Mouse (Mus musculus) MN1 (cell line): ENCODE measurements at regions not wholly inside any gene's neighbourhood (a gene's known extent, or its start where the extent isn't known, plus 50 kb on each side); places are given as distances from the start of the nearest gene placed in this dataset.

Experiments
- DNase-seq: peaks from one replicate; pipeline ENCODE4 v3.0.0-alpha.2; 2016; ENCODE audit warnings: low spot score

DNA sequence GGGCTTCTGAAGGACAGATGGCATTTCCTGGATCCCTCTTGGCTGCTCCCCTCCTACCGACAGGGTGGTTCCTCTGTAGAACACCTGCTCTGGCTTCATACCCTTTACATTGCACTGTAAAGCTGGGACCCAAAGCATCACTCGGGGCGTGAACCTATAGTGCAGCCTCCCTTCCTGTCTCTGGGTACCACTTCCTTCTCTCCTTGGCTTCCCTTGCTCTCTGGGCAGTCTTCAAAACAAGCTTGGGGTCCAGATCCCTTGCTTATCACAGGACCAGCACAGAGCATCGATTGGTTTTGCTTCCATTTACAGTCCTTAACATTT, 346.4 kb downstream of the Rnf144a start:
- DNase-seq: no peak

DNA sequence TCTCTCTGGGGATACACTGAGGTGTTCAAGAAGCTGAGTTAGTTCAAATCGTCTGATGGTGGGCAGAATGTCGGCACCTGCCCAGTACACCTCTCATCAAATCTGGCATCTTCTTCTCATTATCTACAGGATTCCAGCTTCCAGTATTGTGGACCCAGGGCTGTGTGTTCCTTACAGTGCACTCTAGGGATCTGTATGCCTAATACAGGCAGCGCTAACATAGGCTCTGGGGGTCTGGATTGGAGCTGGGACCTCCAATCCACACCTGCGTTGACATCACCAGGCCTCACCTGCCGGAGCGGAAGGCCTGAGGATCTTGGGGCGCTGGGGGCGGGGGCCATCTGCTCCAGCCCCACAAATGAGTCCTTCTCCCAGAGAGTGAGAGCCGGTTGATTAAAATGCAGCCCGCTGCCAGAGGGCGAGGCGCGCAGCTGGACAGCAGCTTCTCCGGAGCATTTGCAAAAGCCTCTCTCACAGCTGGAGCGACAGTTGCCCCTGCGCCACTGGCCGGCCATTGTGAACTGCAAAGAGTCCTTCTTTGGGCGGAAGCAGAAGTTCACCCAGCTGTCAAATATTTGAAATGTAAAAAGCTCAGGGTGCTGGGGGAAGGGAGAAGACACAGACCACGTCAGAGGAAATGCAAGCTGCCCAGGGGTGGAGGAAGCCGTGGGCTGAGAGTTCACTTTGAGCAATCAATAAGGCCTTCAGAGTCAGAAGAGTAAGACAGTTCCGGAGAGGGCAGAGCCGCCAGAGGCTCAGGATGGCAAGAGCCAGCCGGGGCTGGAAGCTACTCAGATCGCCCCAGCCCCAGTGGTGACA, 347.0 kb downstream of the Rnf144a start:
- DNase-seq: no peak

DNA sequence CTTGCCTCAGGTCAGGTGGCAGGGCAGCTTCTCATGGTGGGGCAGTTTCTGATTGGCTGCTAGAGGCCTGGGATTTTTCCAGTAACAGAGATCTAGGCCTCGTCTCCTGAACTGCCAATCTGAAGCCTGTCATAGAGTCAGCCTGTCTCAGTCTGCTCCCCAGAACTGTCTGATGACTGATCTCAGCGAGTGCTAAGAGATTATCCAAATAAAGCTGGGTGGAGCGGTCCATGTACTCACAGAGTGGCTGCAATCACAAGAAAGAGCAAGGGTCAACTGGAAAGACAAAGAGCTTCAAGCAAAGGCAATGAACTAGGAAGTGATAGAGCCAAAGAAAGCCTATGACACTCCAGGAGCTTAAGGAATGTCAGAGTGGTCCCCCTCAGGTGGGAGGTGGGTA, 354.7 kb downstream of the Rnf144a start:
- DNase-seq: no peak

DNA sequence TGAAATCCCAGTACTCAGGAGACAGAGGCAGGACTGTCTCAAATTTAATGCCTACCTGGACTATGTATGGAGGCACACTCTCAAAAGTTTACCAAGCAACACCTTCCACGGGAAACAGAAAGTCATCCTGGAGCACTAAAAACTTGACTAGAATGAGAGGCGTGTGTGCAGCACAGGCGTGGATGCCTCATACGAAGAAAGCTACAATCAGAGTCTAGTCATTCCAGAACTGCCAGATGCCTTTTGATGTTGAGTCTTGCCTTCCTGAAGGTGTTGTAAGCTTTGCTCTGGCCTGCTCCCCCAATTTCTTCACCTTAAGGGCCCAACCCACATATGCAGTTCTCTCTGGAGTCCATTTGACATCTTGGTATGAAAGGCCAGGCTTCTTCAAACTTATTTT, 356.0 kb downstream of the Rnf144a start:
- DNase-seq: no peak

DNA sequence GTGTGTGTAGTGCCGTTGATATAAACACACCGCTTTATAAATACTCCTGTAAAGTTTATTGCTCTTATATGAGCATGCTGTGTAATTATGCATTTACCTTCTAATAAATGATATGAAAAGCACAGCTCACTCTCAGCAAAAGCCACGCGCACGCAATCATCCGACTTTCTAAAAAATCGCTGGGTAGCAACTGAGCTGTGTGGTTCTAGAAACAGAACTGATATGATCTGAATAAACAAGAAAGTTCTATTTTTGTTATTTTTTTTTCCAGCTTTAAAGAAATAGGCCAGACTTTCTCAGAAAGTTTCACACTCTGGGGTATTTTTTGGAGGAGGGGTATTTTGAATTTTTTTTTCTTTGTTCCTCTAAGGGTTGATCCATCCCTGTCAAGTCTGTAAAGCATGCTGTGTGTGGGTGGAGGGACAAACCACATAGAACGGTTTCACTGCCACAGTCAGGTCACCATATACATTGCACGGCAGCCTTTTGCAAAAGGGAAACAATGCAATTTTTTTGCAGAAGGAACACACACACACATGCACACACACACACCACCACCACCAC, 357.5 kb downstream of the Rnf144a start:
- no peak for DNase-seq

DNA sequence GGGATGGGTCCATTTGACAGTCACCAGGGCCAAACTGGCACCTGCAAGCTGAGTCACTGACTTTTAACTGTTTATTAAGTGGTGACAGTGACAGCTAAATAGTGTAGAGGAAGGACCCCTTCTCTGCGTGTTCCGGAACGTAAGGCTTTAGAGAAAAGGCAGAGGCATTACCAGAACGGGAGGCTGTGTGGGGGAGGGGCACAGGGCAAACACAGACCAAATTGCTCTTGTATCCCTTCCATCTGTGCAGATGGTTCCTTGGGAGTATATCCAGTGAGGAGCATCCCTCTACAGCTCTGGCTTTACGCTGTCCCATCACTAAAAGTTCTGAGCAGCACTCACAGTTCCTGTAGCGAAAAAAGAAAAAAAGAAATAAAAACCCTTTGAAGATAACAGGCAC, 368.1 kb downstream of the Rnf144a start:
- DNase-seq: no peak

DNA sequence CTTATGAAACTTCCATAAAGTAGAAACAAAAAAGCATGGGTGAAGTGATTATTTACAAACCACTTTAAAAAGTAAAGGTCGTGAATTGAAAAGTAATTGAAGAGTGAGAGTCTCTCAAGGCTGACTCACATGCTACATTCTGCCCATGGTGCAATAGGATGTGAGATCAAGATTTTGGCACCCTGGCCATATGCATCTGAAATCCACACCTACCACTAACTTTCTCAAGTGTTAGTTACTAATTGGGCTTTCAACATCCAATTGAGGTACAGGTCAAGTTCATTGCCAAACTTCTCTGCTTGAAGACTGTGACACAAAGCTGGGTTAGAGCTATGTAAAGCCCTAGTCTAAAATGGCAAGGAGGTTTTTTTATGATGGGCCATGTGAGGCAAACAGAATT, 369.7 kb downstream of the Rnf144a start:
- DNase-seq: no peak

DNA sequence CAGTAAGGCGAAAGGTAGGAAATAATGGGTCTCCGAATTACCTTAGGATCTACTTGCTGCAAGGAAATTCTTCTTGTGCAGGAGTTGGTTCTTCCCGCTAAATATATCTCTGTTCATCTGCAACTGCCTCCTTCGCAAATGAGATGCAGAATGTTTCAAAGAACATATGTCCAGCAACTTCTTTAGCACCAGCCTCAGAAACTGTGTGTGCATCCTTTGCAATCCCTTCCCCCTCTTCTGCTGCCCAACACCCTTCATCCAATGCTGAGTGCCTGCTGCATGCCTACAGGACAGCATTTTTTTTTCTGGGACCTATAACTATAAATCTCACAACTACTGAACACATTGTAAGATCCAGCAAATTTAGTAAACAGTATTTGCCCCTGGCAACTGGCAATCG, 402.1 kb downstream of the Rnf144a start:
- DNase-seq: no peak

DNA sequence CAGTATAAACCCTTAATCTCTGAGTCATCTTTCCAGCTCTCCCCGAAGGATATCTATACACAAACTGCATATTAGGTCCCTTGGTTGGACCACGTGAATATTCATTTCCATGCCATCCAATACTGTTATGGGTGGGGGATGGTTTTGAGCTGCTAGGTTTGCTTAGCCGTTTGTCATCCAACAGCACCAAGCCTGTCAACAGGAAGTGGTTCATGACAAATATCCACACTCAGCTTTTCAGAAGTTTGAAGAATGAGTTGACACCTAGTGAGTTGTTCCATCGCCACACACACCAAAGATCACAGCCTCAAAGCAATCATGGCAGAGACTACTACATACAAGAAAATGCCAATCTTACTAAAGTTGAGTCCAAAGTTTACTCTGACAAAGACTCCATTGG, 421.0 kb downstream of the Rnf144a start:
- no peak for DNase-seq

DNA sequence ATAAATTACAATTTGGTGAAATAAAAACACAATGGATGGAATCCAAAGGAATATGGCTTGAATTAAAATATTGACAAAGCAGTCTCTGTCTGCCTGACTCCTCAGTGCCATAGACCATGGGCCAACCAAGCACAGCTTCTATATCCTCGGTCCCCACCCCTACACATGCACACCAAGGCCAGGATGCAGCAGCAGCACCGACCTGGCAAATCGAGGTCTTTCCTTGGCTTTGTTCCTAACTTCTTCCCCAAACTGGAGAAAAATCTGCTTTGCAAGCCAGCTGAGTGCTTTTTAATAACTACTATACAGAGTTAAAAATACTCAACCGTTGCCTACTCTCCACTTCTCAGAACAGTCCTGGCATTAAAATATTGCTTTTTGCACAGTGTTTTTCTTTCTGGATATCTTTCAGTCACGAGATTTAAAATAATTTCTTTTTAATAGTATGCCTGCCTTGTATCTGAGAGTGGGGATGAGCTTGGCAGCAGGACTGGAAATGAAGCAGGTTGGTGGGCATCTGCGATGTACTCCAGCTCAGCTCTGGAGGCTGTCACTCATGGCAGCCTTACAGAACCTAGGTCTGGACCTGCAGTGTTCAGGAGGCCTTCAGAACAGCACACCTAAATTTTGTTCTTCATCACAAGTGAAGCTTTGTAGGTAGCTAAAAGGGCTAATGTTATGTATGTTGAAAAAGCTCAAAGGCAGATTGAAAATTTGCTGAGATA, 423.1 kb downstream of the Rnf144a start:
- no peak for DNase-seq

DNA sequence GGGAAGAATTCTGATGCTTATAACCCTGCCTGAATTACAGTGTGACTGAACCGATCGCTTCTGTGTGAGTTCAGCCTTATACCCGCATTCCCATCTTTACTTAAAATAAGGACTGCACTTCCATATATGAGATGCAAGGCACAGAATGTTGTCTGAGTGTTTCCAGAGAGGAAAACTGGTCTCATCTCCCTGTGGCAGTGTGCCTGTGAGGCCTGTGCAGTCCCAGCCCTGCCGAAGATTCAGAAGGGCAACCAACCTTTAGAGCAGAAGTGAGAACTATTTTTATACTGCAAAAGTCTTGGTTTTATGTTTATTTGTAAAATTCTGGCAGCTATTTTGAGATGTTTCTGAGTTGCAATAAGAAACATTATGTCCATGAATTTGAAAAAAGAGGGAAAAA, 432.5 kb downstream of the Rnf144a start:
- no peak for DNase-seq

DNA sequence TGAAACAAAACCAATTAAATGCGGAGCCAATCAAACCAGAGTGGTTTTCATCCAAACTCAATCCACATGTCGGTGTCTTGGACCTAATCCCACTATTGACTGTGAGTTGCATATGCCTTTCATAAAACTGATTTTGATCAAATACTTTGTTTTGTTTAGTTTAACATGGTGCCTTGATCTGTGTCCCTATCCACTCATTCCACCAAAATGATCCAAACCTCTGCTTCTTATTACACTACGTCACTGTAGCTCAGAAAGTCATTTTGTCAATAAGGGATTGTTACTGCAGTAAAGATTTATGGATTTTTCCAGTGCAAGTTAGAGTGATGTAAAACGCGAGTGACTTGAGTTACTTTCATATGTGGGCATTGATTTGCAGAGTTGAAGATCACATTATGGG, 436.7 kb downstream of the Rnf144a start:
- DNase-seq: no peak

DNA sequence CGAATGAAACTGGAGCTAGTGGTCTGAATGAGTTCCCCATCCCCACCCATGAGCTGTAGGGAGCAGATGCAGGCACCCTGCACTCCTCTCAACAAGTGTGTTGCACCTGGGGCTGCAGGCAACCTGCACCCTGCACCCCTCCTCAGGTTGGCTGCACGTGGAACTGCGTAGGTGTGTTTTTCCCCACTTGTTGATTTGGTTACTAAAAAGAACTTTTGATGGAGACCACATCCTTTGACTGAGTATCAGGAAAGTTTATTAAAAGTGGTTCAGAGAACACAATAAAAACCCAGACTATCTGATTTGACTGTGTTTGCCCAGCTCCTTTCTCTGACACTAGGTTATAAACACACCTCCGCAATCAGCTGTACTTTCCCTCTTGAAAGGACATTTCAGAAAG, 456.5 kb downstream of the Rnf144a start:
- no peak for DNase-seq

DNA sequence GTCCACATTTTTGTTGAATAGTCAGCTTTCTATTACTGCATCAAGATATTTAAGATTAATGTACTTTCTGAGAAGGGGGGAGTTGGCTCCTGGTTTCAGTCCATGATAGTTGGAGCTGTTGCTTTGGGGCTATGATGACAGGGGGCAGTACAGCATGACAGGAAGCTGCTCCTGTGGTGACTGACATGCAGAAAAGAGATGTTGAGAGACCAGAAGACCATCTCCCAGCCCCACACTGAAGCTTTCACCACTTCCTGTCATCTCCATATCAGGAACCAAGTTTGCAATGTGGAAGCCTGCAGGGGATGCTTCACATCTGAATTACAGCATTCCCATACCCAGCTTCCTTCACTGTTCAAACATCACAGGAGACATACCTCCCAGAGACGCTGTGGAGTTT, 457.5 kb downstream of the Rnf144a start:
- no peak for DNase-seq

DNA sequence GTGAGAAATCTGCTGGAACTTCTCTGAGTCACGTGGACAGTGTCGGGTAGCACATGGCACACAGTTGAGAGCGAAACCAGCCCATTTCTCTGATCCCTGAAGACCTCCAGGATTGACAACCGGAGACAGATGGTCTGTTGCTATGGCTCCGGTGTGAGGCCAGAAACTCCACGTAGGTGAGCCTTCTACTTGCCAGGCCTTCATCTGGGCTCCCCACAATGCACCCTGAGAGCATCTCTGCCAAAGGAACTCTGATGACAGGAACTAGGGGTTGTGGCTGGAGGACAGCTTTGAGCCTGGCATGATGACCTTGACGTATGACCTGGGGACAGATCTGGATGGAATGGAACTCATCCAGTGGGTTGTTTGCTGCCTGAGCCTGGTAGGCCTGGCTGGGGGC, 467.9 kb downstream of the Rnf144a start:
- DNase-seq: no peak

DNA sequence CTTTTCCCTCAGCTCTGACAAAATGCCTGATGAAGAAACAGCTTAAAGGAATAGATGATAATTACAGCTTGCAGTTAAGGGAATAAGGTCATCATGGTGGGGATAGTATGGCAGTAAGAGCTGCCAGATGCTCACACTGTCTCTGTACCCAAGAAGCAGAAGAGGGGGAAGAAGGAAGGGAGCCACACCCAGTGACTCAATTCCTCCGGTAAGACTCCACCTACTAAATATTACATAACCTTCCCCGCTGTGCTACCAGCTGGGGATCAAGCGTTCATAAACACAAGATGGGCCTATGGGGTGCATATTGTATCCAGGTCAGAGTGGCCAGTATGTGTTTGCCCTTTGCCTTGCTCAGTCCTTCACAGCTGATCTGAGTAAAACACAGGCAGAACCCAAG, 468.9 kb downstream of the Rnf144a start:
- no peak for DNase-seq

DNA sequence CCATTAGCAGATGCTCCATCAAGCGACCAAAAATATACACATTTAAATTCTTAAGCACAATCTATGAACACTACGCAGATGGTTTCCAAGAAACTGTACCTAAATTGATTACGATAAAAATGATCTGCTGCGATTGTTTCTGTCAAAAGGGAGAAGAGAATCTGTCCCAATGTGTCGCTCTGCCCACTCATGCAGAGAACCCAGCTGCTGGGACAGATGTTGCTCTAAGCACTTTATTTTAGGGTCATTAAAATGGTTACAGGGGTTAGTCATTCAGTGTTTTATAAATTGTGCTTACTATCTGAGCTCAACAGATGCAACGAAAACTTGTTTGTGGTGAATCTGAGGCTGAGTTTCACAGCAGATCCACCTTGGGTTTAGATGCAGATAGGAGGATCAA, 476.2 kb downstream of the Rnf144a start:
- no peak for DNase-seq

DNA sequence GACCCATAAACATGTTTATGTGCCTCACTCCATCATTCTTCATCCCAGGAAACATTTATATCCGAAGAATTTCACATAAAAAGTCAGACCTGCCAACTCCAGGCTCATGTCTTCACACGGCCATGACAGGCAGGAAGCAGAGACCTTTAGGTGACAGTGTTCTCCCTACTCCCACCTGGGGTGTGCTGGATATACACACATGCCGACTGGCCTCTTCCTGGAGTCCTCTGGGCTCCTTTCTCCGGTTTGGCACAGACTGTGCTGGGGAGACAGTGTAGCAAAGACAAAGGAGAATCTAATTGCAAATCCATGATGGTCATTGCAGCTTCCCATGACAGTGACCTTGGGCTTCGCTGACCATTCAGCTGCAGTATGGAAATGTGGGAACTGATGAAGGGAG, 480.1 kb downstream of the Rnf144a start:
- no peak for DNase-seq

DNA sequence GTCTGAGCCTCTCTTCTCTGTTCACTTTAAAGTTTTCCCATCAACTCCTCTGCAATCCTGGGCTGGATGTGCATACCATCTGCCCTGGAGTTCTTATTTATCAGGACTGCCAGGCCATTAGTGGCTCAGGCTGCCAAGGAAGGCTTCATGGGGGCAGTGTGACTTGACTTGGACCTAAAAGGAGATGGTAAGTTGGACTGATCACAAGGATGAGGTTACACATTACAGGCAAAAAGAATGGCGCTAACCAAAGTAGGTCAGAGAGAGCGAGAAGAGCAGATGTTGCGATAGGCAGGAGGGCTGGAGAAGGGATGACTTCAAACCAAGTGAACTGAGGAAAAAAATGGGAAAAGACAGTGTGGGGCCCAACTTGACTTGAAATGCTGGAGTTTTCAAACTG, 480.5 kb downstream of the Rnf144a start:
- no peak for DNase-seq

DNA sequence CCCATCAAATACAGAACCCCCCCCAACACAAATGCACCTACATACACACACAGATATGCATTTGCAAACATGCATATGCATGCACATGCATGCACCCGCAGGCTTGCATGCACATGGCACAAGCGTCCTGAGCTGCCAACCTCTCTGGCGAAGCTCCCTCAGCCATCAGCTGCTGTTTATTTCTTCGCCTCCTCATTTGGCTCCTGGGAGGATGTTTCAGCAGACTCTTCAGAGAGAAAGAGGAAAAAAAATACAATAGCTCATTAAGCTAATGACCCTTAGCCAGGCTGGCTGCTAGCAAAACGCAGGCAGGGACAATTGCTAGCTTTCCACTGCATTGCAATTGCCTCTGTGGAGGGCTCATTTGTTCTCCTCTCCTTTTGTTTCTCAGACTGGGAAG, 488.7 kb downstream of the Rnf144a start:
- DNase-seq: no peak

DNA sequence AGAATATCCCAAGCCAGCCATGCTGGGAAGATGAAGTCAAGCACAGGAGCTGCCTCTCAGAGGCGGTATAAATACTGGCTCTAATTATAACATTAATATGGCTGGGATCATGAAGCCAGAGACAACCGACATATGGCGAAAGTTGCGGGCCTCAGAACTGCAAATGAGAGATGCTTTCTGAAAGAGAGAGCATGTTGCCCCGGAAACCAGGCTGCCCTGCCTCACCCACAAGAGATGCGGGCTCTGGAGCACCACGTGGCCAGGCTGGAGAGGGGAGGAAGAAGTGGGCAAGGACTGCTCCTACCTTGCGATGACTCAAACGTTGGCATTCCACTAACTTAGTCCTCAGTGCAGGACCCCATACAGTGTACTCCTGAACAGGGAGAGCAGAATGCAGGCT, 490.5 kb downstream of the Rnf144a start:
- DNase-seq: no peak

DNA sequence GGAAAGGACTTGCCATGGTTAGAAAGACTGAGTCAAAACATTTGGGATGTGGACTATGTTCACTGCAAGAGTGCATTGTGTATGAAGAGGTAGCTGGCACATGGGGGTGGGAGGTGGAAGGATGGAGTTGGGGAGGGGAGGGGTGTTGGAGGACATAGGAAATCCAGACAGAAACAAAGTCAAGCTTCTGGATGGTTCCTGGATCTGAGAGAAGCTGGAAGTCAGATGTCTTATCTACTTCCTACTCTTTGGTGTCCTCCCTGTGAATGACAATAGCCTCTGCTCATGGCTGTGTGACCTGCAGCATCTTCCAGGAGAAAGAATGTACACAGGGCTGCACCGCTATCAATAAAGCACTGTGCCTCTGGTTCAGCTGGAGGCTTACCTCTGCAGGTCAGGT, 491.3 kb downstream of the Rnf144a start:
- DNase-seq: no peak

DNA sequence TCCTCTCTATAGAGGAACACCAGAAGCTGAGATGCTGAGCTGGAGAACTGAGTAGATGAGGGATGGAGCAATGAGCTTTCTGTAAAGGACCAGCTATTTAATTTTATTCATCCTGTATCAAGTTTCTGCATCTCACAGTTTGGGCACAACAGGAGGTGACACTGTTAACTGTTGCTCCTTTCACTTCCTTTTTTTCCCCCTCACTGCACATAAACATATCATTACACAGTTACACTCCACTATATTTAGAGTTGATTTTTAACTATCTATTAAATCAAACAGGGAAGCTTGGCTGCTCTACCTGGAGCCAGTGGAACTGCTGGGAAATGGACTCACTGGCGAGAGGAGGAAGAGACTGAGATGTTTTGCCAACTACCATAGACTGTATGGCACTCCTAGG, 509.4 kb downstream of the Rnf144a start:
- DNase-seq: no peak

DNA sequence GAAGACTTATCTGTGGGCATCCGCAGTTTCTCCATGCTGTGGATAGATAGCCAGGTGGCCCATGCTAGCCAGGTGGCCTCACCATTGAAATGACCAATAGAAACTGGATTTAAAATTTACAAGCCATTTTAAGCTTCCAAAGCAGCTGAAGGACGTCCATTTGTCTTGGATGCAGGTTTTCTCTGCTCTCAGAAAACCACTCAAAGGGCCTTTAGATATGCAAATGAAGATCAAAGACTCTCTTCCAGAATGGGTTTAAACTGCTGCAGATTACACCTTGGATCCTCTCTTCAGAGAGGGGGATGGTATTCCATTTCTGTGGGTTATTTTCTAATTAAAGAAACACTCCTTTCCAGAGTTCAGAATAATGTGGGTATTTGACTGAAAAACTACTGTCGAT, 518.5 kb downstream of the Rnf144a start:
- DNase-seq: no peak
